Mouse (Mus musculus): ENCODE measurements at regions not wholly inside any gene's neighbourhood (a gene's known extent, or its start where the extent isn't known, plus 50 kb on each side); places are given as distances from the start of the nearest gene placed in this dataset.
"Not testable (repeated sequence)": the region's sequence is repeated elsewhere in the genome, so short reads cannot be mapped to it uniquely, and the experiment has no call there.

DNA sequence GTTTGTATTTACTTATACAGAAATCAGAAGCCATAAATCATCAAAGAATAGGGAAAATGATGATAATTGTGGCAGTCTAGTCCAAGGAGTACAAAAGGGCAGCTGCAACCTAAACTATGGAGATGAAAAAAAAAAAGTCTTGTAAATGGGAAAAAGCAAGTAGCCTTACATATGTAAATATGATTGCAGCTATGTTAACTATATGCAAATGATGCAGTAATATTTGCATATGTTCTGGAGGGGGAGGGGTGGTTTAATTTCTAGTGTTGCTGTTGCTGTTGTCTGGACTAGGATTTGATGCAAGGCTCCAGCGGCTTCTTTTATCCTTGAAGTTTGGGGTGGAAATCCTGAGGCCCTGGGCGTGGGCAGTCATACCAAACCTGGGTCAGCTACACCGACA is 163.0 kb downstream of the Ankrd50 start:
- no peak for DNase-seq (ENCODE audit: inconsistent age in 2 of 2, low spot score in 1 of 2)

DNA sequence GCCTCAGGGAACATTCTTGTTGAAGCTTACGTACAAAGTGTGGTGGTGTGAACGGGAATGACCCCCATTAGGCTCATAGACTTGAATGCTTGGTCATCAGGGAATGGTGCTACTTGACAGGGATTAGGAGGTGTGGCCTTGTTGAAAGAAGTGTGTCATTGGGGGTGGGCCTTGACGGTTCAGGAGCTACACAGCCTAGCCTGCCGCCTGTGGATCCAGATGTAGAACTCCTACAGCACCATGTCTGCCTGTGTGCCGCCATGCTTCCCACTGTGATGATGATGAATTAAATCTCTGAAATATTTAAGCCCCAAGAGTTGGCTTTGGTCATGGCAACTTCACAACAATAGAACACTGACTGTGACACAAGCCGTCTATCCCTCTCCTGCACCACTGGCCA is 163.6 kb downstream of the Ankrd50 start:
- no peak for DNase-seq (ENCODE audit: inconsistent age in 2 of 2, low spot score in 1 of 2)

DNA sequence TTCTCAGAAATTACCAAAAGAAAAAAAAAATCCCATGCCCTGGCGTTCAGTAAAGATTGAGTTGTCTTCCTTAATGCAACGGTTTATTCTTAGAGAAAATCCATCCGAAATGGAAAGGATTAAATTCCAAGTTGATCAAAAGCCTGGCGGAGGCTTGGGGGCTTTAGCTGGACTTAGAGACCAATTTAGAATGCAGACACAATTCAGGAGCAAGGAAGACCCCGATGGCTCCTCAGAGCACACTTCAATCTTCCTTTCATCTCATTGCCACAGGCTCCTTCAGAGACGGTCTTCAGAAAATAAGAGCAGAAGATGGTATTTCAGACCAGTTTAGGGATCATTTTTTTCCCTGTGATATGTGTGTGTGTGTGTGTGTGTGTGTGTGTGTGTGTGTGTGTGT is 171.8 kb downstream of the Ankrd50 start:
- DNase-seq (ENCODE audit: inconsistent age in 2 of 2, low spot score in 1 of 2): no peak

DNA sequence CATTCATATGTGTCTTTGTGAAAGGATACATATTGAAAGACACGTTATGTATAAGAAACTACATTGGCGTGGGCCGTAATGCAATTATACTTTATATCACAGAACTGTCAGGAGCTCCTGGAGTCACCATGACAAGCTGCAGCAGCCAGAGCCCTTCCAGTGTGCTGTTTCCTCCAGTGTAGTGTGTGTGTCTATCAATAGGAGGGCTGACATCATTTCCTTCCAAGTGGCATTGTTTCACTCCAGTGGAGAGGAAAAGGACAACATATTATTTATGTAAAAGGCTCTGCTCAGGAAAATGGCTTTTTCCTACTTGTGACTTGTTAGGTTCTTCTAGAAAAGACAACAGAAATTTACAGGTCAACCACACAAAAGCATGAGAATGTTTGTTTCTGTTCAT is 172.5 kb downstream of the Ankrd50 start:
- peak; percentile 9 to 31 for DNase-seq (ENCODE audit: inconsistent age in 2 of 2, low spot score in 1 of 2)

DNA sequence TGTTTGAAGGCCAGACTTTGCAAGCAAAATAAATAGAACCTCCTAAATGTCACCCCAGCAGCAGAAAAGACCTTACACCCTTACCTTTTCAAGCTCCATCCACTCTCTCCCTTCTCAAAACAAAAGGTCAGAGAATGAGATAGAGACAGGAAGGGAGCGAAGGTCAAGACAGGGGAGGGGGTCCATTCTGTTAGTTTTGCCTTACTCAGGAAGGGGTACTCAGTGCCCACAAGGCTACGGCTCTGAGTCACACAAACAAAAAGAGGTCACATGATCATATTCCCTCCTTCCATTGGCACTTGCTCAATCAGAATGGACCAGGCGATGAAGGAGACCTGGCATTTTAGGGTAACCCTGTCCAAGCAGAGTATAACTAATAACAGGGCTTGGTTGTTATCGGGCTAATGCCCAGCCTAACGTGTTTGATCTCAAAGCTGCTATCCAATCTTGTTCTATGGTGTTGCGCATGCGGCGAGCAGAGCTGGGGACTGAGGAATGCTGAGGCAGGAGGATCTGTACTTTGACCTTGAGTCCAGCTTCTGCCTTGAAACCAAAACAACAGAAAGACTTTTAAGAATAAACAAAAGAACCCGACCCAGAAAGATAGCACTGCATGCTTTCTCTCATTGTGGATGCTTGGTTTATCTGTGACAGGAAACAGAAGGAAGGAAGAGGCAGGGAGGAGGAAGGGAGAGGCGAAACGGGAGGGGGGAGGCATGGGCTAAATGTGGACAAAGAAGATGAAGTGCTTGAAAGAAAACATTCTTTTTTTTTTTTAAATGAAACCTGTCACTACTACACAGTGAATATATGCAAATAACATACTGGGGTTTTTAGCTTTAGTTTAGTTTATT is 184.5 kb downstream of the Ankrd50 start:
- DNase-seq (ENCODE audit: inconsistent age in 2 of 2, low spot score in 1 of 2): peak in 1 of 2 experiments; percentile 37

DNA sequence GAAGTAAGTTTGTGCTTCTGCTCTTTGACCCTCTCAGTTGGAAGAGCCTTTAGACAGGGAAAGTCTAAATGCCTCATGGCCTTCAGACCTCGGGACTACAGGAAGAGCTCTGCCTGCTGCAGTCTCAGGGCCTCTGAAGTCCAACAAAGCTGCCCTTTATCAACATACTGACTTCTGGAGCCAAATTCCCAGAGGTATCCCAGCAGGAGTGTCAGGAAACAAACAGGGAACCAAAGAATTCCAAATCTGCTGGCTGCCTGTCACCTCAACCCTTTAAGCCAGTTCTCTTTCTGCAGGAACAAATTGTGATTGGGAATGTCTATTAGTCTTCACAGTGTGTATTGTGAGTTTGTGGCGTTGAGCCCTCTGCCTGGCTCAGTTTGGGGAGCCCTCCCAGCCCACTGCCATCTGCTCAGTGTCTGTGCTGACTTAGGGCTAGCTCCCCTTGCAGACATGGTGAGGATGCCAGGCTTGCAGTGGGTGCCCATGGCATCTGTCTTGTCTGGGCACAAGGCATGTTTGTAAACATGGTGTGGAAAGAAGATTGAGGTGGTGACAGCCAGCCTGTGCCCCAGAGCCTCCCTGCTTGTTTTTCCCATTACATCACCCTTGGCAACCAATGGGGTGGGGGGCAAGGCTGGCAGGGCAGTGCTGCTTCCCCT is 185.3 kb downstream of the Ankrd50 start:
- DNase-seq (ENCODE audit: inconsistent age in 2 of 2, low spot score in 1 of 2): peak in 1 of 2 experiments; percentile 47

DNA sequence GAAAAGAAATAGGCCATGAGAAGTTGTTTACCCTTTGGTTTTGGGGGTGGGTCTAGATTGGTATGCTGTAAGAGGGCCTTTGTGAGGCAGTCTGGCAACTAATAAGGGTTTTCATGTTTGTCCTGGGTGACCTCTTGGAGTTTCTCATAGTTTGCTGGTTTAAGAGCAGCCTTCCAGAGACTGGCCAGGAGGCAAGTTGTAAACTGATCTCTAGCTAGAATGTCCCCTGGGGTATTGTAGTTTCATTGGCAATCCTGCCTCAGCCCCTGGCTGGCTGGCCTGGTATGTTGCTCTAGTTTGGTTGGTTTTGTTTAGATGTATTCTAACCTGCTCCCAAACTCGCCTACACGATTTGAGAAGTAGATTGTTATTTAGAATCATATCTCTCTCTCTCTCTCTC is 187.1 kb downstream of the Ankrd50 start:
- no peak for DNase-seq (ENCODE audit: inconsistent age in 2 of 2, low spot score in 1 of 2)

DNA sequence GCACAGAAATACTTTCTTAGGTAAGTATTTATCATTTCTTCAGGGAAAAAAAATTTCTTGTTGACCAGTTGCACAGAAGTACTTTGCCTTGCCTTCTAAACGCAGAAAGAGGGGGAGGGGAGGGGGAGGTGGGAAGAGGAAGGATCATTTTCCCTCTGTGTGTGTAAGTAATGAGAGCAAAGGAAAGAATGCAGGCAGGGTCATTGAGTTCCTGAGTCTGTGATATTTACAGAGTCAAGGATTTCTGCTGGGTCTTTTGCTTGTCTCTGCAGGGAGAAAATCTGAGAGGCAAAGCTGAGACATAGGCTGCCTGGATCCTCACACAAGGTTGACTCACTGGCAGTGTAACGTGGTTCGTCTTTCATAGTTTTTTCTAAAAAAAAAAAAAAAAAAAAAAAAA is 195.6 kb downstream of the Ankrd50 start:
- peak in 1 of 2 experiments; percentile 22 for DNase-seq (ENCODE audit: inconsistent age in 2 of 2, low spot score in 1 of 2)

DNA sequence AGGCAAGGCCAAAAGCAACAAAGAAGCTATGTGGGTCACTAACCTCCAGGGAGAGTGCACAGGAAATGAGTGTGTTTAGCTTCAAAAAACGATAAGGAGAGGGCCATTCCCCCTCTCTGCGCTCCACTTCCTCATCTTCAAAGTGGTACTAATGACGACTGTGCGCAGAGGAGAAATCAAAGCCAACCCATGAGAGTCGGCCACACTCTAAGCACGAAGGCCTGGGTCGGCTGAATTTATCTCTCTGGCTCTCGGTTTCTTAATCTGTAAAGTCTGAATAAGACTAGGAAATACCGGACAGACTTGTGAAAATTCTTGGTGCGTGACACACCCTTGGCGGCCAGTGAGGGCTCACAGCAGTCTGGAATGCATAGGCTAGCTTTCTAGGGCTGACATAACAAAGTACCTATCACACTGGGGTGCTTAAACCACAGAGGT is 200.9 kb downstream of the Ankrd50 start:
- DNase-seq (ENCODE audit: inconsistent age in 2 of 2, low spot score in 1 of 2): peak; percentile 15 to 73

DNA sequence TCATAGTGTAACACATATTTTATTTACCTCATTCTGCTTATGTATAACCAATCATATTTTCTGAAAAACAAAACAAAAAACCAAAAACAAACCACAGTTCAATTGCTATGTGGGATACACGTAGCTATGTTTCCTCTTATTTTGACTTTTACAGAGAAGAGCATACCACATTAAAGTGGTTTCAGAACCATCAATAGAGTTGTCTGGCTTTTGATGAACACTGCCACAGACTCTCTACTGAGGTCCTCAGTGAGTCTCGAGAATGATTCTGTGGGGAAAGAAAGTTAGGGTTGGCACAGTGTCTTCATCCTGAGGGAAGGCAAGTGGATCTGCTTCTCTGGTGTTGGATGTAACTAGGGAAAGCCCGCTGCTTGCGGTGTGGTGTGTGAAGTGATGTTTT is 201.8 kb downstream of the Ankrd50 start:
- no peak for DNase-seq (ENCODE audit: inconsistent age in 2 of 2, low spot score in 1 of 2)

DNA sequence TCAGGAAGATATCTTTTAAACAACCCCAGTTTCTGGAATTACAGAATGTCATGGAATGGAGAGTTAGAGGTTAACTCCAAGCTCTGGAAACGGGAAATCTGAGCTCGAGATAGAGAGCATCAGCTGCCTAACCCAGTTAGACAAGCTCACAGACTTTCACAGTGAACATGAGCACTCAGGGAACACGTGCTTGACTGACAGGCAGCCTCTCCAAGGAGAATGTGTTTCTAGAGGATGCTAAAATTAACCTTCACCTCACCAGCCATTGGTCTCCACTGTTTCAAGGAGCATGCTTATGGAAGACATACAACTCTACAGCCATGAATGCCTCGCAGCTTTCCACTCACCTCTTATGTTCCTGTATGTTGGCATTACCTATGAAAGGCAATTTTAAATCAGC is 203.0 kb downstream of the Ankrd50 start:
- no peak for DNase-seq (ENCODE audit: inconsistent age in 2 of 2, low spot score in 1 of 2)

DNA sequence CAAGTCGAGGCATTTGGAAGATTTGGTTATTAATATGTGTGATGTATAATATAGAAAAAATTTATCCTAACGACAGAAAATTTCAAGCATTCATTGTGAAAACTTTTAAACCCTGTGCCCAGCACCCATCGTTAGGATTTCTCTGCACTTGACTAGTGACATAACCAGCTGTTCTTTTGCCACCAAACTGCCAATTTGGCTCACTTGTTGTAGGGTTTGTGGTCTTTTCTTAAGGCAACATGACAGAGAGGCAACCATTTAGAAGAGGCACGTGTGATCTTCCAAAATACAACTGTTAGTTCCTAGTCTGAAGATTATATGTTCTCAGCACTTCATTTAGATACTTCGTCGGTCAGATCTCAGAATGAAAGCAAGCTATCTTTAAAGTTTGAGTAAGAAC is 203.8 kb downstream of the Ankrd50 start:
- DNase-seq (ENCODE audit: inconsistent age in 2 of 2, low spot score in 1 of 2): no peak

DNA sequence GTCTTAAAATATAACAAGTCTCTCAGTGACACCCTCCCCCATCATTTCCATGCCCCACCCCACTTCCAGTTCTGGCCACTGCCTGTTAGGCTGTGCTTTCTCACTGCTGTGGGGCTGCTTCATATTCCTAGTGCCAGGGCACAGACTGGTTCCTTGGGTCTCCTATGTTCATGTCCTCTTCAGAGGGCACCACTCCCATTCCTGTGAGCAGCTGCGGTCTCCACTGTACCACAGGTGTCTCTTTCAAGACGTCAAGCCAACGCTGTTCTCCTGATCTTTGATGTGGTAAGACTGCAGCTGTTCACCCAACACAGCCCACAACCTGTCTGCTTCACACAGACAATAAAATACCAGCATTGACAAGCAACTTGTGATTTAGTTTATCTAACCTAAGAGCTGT is 204.5 kb downstream of the Ankrd50 start:
- no peak for DNase-seq (ENCODE audit: inconsistent age in 2 of 2, low spot score in 1 of 2)

DNA sequence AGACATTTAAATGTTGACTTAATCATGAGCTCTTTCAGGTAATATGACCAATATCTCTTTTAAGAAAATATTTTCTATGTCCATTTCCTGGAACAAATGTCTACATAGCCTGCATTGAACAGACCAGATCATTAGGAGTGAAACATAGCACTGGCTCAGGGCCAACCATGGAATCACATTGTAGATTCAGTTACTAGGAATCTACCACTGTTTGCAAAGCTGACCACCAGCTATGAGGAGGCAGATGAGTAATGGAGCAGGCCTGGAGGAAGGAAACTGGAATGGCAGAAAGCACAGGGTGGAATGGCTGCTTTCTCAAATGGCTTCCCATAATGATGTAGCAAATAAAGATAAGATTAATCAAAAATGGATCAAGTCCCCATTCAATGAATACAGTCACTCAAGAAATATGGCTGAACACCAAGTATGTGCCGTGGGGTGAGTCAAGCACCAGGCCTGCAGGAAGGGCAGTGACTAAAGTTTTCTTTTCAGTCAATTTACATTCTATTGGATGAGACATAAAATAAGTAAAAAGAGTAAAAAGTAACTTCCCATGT is 207.6 kb downstream of the Ankrd50 start:
- no peak for DNase-seq (ENCODE audit: inconsistent age in 2 of 2, low spot score in 1 of 2)

DNA sequence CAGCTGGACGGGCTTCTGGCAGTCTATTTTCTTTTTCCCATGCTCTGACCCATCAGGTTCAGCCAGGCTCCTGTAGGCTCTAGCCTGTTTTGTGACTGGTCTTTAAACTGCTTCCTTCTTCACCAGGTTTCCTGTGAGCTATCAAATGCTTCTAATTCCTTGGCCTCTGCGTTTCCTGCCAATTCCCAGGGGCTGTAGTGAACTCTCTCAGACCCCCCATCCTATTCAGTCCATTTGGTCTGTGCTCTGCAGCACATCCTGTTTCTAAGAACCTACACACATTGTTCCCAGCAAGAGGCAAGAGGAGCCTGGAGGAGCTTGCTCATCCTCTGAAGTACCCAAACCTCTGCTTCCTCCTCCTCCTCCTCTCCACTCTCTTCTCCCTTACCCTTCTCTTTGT is 209.3 kb downstream of the Ankrd50 start:
- DNase-seq (ENCODE audit: inconsistent age in 2 of 2, low spot score in 1 of 2): peak; percentile 32 to 55

DNA sequence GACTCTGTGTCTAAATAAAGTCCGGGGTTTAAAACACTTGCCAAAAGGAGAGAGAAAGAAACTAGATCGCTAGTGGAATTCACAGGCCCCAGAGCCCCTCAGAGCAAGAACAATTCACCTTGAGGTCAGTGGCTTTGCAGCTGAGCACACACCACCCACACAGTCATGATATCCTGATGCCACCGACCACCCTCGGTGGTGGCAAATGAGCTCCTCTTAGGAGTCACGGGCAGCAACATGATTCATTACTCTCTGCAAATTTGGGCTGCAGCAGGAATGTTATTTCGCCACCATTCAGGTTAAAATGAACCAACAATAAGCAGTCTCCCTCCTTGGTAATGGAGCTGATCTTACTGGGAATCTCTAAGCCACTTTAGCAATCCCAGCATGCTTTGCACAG is 213.9 kb downstream of the Ankrd50 start:
- DNase-seq (ENCODE audit: inconsistent age in 2 of 2, low spot score in 1 of 2): no peak

DNA sequence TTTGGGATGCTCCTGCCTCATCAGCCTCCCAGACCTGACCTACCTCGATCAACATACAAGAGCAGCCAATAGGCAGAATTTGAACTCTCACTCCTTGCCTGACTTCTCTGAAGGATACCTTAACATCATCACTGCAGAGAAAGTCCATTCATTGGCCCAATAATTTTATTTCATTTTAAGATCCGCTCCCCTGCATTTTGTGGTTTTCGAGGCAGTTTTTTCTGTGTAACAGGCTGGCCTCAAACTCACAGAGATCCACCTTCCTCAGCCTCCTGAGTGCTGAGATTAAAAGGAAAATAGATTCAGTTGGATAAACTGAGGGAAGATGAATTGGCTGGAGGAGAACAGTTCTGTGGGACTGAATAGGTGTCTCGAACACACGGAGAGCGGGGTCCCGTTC is 216.4 kb downstream of the Ankrd50 start:
- no peak for DNase-seq (ENCODE audit: inconsistent age in 2 of 2, low spot score in 1 of 2)

DNA sequence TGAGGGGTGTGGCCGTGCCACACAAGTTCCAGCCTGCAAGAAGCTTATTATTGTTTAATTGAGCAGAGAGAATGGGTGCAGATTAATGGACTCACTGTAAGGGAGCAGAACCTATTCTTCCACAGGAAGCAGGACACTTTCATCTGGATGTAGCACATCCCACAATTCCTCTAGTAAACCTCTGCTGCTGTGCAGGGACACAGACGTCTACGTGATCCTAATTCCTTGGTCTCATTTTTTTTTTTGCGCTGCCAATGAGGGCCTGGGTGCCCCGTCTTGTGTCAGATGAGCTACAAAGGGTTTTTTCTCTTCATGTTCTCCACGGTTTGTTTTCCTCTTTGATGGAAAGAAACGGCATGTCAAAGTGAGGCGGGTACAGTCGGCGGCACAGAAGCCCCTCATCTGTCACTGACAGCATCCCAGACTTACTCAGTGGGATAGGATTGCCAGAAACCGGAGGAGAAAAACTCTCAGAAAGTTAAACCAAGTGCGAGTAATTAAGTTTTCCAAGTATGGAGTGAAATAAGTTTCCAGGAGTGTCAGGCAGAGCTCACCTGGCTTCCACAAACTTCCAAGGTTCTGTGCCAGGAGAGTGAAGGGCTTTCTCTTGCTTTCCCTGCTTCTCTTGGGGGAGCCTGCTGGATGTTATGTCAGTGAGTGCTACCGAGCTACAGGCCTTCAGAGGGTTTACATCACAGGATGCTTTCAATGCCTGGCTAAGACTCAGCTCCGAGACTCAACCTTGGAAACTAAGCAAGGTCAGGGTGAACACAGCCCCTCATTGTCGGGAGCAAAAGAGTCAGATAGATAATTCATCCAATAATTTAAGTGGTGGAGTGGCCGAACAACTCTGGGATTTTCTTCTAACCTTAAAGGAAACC is 221.1 kb downstream of the Ankrd50 start:
- DNase-seq (ENCODE audit: inconsistent age in 2 of 2, low spot score in 1 of 2): no peak

DNA sequence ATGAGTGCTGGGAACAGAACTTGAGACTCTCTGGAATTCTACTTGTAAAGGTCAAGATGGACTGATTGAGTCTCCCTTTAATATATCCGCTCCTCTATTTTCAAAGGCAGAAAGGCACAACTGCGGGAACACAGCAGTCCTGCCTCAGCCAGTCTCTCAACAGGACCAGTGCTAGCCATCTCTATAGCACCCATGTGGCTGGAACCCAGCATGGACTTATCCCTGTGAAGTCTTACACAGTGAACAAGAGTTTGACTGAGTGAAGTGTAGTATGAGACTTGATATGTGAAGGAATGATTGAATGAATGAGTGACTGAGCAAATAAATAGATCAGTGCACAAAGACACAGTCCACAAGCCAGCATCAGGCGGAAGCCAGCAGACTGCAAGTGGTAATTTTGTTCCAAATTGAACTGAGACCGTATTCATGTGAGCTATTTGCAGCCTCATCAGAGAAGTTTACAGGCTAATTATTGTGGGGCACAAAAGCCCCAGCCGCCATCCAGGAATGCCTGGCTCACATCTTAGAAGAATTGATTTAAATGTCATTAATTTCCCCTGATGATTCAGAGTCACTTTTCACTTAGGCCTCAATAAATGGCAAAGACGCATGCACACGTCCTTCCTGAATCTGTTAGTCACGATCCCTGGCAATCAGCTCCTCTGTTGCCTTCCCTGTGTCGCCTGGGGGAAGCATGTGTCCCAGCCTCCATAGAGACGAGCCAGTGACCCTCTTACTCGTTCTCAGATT is 223.1 kb downstream of the Ankrd50 start:
- no peak for DNase-seq (ENCODE audit: inconsistent age in 2 of 2, low spot score in 1 of 2)

DNA sequence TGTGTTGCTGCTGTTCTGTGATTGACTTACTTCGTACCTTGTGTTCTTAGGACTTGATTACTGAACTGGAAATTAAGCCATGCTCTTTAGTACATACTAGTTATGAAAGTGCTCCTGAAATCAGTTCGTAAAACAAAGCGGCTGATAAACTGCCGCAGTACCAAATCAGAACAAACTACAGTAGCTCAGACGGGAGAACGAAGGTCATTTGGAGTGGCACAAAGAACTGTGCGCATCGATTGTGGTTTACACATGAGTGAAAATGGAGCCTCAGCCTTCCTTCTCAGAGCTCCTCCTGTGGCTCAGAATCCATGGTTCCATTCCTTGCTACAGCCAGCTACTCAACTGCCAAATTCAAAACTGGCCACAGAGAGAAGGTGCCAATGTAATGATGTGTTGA is 225.4 kb downstream of the Ankrd50 start:
- DNase-seq (ENCODE audit: inconsistent age in 2 of 2, low spot score in 1 of 2): not testable (repeated sequence)

Measured in adrenal gland, adult (tissue).